Mouse (Mus musculus): Measurements from ENCODE around the gene Zfp566. TPM values are rescaled to one million over a fixed set of nuclear protein-coding genes. Genes with fewer than 3 reads are reported as not detected.

The Zfp566 gene
- polyA plus RNA-seq, 1 experiment, result 1.4 TPM

GRCm38 (mm10) chr7:30053591-30053990 is 36.7 kb downstream of the Zfp566 start:
- Histone ChIP-seq H3K4me3 (ENCODE audit: insufficient read depth, low read depth, low read length) (no peak overlapping the region), H3K27ac (ENCODE audit: insufficient read depth, low read depth, low read length) (no peak overlapping the region), H3K4me1 (ENCODE audit: control insufficient read depth, insufficient read depth, low read length) (no peaks in the 10 kb centered on the region), H3K36me3 (ENCODE audit: control insufficient read depth, insufficient read depth, low read length) (no peaks in the 10 kb centered on the region), H3K27me3 (replicated peaks; ENCODE audit: control insufficient read depth, insufficient read depth, low read length) (no peaks in the 10 kb centered on the region)
- no peak for DNase-seq
- WGBS, result 10% methylated on average over 3 of the region's 3 CpGs
- TF ChIP-seq POLR2A (IDR thresholded peaks at IDR 0.05; ENCODE audit: low read depth, low read length) (no peak), CTCF (conservative IDR thresholded peaks at IDR 0.05; ENCODE audit: insufficient read depth, insufficient read length, low read depth, low read length) (no peak)

- under 1% methylated on average over 40 of the region's 40 CpGs for WGBS
- H3K36me3 ChIP-seq (ENCODE audit: control insufficient read depth, insufficient read depth, low read length), result no peaks in the 10 kb centered on the region
- no peak within 1 kb of the TSS for H3K27ac ChIP-seq (ENCODE audit: insufficient read depth, low read depth, low read length)
- peak; percentile 92 for DNase-seq
- TF ChIP-seq POLR2A (IDR thresholded peaks at IDR 0.05; ENCODE audit: low read depth, low read length), result no peak
- no peak for TF ChIP-seq CTCF (conservative IDR thresholded peaks at IDR 0.05; ENCODE audit: insufficient read depth, insufficient read length, low read depth, low read length)
- no peaks in the 10 kb centered on the region for H3K4me1 ChIP-seq (ENCODE audit: control insufficient read depth, insufficient read depth, low read length)
- no peaks in the 10 kb centered on the region for H3K27me3 ChIP-seq (replicated peaks; ENCODE audit: control insufficient read depth, insufficient read depth, low read length)
- H3K4me3 ChIP-seq (ENCODE audit: insufficient read depth, low read depth, low read length), result peak within 1 kb of the TSS; percentile 81
Measured at GRCm38 (mm10) chr7:30050882-30051548, 39.3 kb downstream of the Zfp566 start, which contains the start of gene Zfp14. Gene Zfp14 (minus strand): TSS chr7:30051380.

GRCm38 (mm10) chr7:30048126-30048525 is 42.2 kb downstream of the Zfp566 start:
- H3K4me3 ChIP-seq (ENCODE audit: insufficient read depth, low read depth, low read length), result no peak overlapping the region
- 93% methylated on average over 4 of the region's 4 CpGs for WGBS
- H3K27ac ChIP-seq (ENCODE audit: insufficient read depth, low read depth, low read length), result no peak overlapping the region
- no peak for DNase-seq
- H3K4me1 ChIP-seq (ENCODE audit: control insufficient read depth, insufficient read depth, low read length), result no peaks in the 10 kb centered on the region
- TF ChIP-seq CTCF (conservative IDR thresholded peaks at IDR 0.05; ENCODE audit: insufficient read depth, insufficient read length, low read depth, low read length), result no peak
- TF ChIP-seq POLR2A (IDR thresholded peaks at IDR 0.05; ENCODE audit: low read depth, low read length), result no peak
- H3K36me3 ChIP-seq (ENCODE audit: control insufficient read depth, insufficient read depth, low read length), result no peaks in the 10 kb centered on the region
- H3K27me3 ChIP-seq (replicated peaks; ENCODE audit: control insufficient read depth, insufficient read depth, low read length), result no peaks in the 10 kb centered on the region

- TF ChIP-seq POLR2A (IDR thresholded peaks at IDR 0.05; ENCODE audit: low read depth, low read length), result no peak
- TF ChIP-seq CTCF (conservative IDR thresholded peaks at IDR 0.05; ENCODE audit: insufficient read depth, insufficient read length, low read depth, low read length), result no peak
Measured at GRCm38 (mm10) chr7:30044354-30044753, 46.0 kb downstream of the Zfp566 start.

GRCm38 (mm10) chr7:30034331-30034730 is 56.0 kb downstream of the Zfp566 start:
- no peaks in the 10 kb centered on the region for H3K4me1 ChIP-seq (ENCODE audit: control insufficient read depth, insufficient read depth, low read length)
- H3K27me3 ChIP-seq (replicated peaks; ENCODE audit: control insufficient read depth, insufficient read depth, low read length), result no peaks in the 10 kb centered on the region
- no peaks in the 10 kb centered on the region for H3K36me3 ChIP-seq (ENCODE audit: control insufficient read depth, insufficient read depth, low read length)
- no peak for DNase-seq
- no peak overlapping the region for H3K27ac ChIP-seq (ENCODE audit: insufficient read depth, low read depth, low read length)
- 95% methylated on average over 12 of the region's 12 CpGs for WGBS
- TF ChIP-seq CTCF (conservative IDR thresholded peaks at IDR 0.05; ENCODE audit: insufficient read depth, insufficient read length, low read depth, low read length), result no peak
- TF ChIP-seq POLR2A (IDR thresholded peaks at IDR 0.05; ENCODE audit: low read depth, low read length), result no peak
- no peak overlapping the region for H3K4me3 ChIP-seq (ENCODE audit: insufficient read depth, low read depth, low read length)

More at GRCm38 (mm10) chr7:30044354-30044753, 46.0 kb downstream of the Zfp566 start:
- no peak for DNase-seq
- Histone ChIP-seq H3K4me1 (ENCODE audit: control insufficient read depth, insufficient read depth, low read length) (no peaks in the 10 kb centered on the region), H3K27me3 (replicated peaks; ENCODE audit: control insufficient read depth, insufficient read depth, low read length) (no peaks in the 10 kb centered on the region), H3K27ac (ENCODE audit: insufficient read depth, low read depth, low read length) (no peak overlapping the region), H3K4me3 (ENCODE audit: insufficient read depth, low read depth, low read length) (no peak overlapping the region), H3K36me3 (ENCODE audit: control insufficient read depth, insufficient read depth, low read length) (no peaks in the 10 kb centered on the region)
- WGBS, result 26% methylated on average over 9 of the region's 9 CpGs

GRCm38 (mm10) chr7:30031379-30031778 is 58.9 kb downstream of the Zfp566 start:
- Histone ChIP-seq H3K36me3 (ENCODE audit: control insufficient read depth, insufficient read depth, low read length) (no peaks in the 10 kb centered on the region), H3K27ac (ENCODE audit: insufficient read depth, low read depth, low read length) (no peak overlapping the region), H3K4me1 (ENCODE audit: control insufficient read depth, insufficient read depth, low read length) (no peaks in the 10 kb centered on the region), H3K4me3 (ENCODE audit: insufficient read depth, low read depth, low read length) (no peak overlapping the region), H3K27me3 (replicated peaks; ENCODE audit: control insufficient read depth, insufficient read depth, low read length) (no peaks in the 10 kb centered on the region)
- TF ChIP-seq POLR2A (IDR thresholded peaks at IDR 0.05; ENCODE audit: low read depth, low read length) (no peak), CTCF (conservative IDR thresholded peaks at IDR 0.05; ENCODE audit: insufficient read depth, insufficient read length, low read depth, low read length) (no peak)
- WGBS, result 87% methylated on average over 3 of the region's 3 CpGs
- DNase-seq, result no peak

- TF ChIP-seq POLR2A (IDR thresholded peaks at IDR 0.05; ENCODE audit: low read depth, low read length) (no peak), CTCF (conservative IDR thresholded peaks at IDR 0.05; ENCODE audit: insufficient read depth, insufficient read length, low read depth, low read length) (no peak)
- H3K27me3 ChIP-seq (replicated peaks; ENCODE audit: control insufficient read depth, insufficient read depth, low read length), result no peaks in the 10 kb centered on the region
- H3K27ac ChIP-seq (ENCODE audit: insufficient read depth, low read depth, low read length), result no peak overlapping the region
- DNase-seq, result peak; percentile 51
- no peaks in the 10 kb centered on the region for H3K4me1 ChIP-seq (ENCODE audit: control insufficient read depth, insufficient read depth, low read length)
- no peak overlapping the region for H3K4me3 ChIP-seq (ENCODE audit: insufficient read depth, low read depth, low read length)
- WGBS, result 14% methylated on average over 6 of the region's 6 CpGs
- no peaks in the 10 kb centered on the region for H3K36me3 ChIP-seq (ENCODE audit: control insufficient read depth, insufficient read depth, low read length)
Measured at GRCm38 (mm10) chr7:30030677-30031076, 59.6 kb downstream of the Zfp566 start.
